Mouse (Mus musculus) megakaryocyte, embryonic 14.5 days (primary cell): ENCODE data around the gene Sema5a.

ENCODE experiments used
- FLI1 ChIP-seq: IDR thresholded peaks from 2 replicates; pipeline ENCODE4 v1.6.1; 2012; ENCODE audit warnings: low read length, inconsistent platforms, mixed read lengths
- GATA1 ChIP-seq: IDR thresholded peaks from 3 replicates; pipeline ENCODE4 v1.6.1; 2012; ENCODE audit warnings: mixed read lengths, low read length, inconsistent platforms, borderline replicate concordance

DNA sequence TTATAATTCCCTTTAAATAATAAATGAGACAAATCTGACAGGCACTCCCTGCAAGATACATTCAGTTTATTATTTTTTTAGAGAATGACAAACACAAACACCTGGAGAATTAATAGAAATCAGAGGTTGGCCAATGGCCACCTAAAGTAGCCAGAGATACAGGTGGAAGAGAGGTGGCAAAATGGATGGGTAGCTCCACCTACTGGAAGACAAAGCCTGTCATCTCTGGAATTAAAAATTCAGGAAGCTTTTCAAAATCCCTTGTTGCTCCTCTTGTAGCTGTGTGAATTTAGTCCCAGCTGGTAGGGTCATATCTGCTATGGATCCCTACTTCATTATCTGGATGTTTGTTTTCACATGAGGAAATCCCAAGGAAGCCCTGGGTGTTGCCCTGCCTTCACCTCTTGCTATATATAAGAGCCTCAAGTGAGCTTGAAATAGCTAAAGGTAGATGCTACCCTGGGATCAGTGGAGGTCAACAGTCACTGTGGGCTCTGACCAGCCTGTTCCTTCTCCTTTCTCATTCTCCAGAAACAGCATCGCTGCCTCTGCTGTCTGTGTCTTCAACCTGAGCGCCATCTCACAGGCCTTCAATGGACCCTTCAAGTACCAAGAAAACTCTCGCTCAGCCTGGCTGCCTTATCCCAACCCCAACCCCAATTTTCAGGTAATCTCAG, 323.7 kb downstream of the Sema5a start:
- TF ChIP-seq GATA1 (no peak), FLI1 (no peak)
